Mouse (Mus musculus) mouse embryonic stem cell (cell line): ENCODE measurements around the gene Nek7.

Experiments used
- in situ Hi-C, 2 experiments: fragments of 300-500 bp; cut with MboI; formaldehyde crosslinking; loops; 1 replicate in 1 of 2; 3 replicates in 1 of 2; pipeline ENCODE4 v1.14.3; 2019 to 2020; ENCODE audit warnings: low sequenced_read_pairs in 2 of 2, low pct_unique_long_range_greater_than_20kb in 1 of 2, mixed read lengths in 1 of 2; ENCODE audit not compliant: unreplicated experiment in 1 of 2

Nek7 gene

DNA sequence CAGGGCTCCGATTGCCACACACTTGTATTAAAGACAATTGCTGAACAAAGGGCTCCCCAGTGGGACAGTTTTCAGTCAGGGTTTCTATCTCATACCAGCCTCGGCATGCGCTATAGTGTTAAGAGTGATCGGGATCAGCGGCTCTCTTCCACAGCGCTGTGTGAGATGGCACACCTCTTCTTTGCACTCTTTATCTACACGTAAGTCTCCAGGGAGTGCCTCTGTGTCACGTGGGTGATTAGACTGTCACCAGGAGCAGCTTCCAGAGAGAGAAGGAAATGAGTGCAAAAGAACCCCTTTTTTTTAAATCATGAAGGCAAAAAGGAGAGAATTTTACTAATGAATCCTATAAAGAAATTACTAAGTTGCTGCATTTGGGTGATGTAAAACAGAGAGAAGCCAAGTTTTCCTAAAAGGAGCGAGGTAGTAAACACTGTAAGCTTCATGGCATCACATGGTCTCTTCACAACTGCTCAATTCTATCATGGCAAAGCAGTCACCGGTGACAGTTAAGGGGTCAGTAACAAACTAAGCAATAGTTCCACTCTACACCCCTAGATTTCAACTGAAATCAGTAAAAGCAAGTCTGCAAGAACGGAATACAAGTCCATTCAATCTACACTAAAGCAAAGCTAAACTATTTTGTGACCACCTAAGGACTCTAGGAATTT, 40.0 kb downstream of the Nek7 start:
- in situ Hi-C loops = no loop called here

DNA sequence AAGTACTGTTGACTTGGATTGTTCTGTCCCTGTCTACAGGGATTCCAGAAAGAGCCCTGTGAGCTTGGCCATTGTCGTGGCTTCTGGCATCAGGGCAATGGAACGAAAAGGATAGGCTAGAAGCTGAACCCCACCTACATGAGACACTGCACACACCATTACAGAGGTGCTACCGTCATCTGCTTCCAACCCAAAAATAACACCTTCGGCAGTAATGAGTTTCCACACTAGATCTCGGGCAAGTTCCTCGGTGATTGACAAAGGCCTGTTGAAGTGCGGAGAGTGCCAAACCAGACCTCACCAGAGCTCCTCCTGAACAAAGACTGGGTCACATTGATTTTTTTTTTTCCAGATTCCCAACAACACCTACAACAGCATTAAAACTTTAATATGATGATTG, 40.7 kb downstream of the Nek7 start:
- in situ Hi-C loops = no loop called here

DNA sequence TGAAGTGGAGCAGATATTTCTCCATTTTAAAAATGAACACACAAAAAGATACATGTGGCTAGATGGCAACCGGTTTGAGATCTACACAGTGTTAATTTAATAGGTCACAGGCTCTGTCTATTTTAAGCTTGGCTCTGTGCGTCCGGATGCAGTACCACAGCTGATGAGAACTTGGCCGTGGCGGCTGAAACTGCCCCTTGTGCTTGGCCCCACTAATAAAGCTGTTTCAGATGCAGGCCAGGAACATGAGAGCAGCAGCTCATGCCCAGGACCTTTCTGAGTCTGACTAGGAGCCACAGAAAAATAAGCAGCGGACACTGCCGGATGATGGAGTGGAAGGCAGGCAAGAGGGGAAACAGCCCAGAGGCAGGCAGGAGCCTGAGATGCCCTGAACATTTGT, 43.1 kb downstream of the Nek7 start:
- in situ Hi-C loops = no loop called here

DNA sequence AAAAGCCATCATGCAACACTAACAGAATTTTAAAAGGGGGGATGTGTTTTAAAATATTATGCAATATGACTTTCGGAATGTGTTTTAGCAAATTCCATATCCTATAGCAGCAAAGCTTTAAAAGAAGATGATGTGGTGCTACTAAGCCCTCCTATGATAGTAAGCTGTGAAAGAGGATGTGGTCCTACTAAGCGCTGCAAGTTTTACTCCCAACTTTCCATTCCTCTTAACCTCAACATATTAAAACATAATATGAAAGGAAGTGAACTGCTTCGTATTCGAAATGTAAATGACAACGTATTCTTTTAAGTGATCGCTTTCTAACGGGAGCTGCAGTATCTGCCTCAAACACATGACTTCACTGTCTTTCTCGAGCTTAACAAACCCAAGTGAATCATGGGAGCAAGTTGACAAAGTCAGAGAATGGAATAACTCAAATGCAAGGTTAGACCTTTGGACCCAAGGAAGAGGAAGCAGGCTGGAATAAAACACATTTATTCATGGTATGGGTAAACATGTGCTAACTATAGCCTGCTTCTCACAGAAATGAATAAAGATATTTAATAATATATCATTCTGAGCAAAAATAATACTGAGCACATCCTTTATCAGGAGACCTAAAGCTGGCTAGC, 43.8 kb downstream of the Nek7 start:
- in situ Hi-C loops = no loop called here

DNA sequence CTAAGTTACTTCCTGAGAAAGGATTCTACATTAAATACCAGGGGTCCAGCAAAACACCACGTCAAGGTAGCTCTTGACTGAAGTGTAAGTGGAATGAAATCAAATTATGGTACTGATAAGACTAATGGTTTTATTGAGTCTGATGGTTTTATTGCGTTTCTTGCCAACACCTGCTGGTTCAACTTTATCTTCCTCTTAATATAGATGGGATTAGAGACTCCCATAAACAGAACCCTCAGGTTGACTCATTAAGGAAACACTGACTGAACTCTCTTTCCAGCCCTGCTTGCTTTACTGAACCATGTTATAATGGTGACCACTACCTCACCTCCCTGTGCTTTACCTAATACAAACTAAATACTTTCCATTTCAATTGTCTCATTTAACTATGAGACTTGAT, 44.3 kb downstream of the Nek7 start:
- in situ Hi-C loops = no loop called here

DNA sequence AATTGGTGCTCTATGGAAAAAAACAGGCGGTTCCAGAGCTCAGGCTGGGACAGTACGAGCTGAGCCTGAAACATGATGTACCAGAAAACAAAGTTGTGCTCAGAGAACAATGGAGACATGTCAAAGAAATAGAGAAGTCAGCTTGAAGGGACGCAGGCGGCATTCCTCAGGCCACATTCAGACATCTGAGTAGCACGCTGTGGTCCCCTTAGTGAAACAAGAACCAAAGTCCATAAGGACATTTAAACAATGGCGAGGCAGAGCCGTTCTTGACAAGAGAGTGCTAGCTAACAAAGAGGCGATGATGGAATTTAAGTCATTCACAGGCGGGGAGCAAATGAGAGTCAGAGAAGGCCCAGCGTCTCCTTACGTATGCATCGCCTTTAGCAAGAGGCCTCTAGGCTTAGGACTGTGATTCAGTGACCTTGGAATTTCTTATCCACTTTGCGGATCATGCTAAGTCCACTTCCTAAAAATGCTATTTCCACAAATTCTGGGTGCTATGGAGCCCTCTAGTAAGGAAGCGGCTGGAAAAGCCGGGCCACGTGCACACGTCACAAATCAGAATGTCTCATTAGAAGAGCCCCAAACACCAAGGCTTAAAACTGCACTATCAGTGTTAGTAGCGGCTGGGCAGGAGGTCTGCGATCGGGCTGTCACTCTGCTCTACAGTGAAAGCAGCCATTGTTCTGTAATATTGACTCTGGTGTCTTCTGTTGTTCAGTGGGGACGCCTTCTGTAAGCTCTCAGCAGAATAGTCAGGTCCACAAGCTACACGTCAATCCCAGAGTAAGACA, 48.2 kb downstream of the Nek7 start:
- in situ Hi-C loops = no loop called here

DNA sequence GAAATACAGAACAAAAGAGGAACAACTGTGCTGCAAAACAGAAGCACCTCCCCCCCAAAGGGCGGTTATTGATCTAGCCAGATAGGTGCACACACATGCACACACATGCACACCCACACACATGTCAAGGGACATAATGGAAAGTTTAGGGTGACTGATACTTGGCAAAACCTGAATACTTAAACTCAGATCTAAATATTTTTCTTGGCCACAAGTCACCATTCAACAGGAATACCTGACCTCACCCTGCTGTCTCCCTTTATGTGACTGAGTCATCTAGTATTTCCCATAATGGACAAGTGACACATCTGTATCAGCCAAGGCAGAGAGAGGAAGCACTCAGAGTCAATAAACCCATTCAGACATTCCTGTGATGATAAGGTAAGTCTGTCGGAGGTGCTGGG, 48.9 kb downstream of the Nek7 start:
- in situ Hi-C loops = no loop called here

DNA sequence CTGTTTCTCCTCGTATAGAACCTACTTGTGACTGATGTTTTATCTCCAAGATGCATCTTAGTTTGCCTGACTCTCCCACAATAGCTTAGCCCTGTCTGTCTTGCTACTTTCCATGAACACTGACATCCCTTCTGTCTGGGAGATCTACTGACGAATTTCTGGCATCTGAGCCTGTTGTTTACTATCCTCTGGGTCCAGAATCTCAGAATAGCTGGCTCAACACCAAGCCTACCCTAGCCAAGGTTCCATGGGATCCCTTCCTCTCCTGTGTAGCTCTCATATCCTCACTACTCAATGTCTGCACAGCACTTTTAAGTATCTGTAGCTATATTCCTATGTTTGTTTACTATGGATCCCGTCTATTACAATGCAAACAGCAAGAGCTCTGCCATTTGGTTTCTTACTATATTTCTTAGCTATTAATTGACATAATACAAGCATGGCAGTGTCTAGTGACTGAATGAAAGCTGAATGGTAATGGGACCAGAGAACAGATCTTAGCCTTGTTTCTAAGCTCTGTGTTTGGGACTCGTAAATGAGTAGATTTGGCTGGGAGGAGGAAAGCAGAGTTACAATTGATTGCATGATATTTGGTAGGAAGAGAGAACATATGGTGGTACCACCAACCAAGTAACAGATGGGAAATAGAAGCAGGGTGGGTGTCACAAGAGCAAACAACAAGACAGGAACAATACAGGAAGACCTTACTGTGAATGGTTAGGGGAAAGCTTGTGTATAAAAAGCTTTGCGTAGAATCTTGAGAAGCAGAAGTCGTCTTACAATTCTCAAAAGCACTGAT, 51.3 kb downstream of the Nek7 start:
- in situ Hi-C loops = no loop called here

DNA sequence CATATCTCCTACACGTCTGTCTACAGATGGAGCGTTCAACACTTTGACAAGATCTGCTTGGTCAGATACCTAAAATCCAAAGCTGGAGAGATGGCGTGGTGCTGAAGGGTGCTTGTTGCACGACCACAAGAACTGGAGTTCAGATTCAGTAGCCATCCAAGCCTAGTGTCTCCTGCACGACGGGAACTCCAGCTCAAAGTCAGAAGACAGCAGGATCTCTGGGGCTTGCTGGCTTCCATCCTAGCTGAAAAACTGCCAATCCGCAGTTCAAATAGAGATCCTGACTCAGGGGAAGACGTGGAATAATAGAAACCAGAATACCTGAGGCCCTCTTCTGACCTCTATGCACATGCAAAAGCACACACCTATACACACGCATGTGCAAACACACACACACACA, 52.0 kb downstream of the Nek7 start:
- in situ Hi-C loops = no loop called here

DNA sequence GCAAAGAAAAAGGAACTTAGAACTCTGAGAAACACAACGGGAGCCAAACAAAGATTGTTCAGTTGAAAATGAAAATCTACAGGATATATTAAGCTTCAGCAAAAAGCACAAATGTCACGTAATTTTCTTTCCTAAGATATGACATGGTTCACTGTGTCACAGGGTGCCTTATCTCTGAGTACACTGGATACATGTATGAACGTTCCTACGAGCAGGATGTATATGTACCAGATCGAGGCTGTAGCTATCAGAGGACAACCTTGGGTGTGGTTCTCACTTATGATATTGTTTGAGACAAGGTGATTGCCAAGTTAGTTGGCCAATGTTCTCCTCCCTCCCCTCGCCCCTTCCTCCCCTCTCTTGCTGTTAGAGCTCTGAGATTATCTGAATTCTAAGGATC, 55.3 kb downstream of the Nek7 start:
- in situ Hi-C loops = no loop called here

DNA sequence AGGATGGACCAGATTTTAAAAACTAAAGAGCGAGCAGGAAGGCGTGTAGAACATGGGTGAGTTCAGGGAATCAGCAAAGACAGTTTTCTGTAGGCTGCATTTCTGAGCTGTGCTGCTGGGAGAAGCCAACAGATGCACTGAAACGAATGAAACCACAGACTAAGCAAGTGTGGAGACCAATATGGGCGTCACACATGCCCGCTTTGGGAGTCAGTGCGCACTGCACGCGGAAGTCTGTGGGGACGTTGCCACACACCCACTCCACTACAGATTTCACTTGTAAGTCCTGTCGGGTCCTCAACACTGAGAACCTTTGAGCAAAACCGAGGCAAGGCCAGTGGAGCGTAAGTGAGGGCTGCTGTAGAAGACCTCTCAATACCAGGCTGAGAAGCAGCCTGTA, 59.2 kb downstream of the Nek7 start:
- in situ Hi-C loops = no loop called here

DNA sequence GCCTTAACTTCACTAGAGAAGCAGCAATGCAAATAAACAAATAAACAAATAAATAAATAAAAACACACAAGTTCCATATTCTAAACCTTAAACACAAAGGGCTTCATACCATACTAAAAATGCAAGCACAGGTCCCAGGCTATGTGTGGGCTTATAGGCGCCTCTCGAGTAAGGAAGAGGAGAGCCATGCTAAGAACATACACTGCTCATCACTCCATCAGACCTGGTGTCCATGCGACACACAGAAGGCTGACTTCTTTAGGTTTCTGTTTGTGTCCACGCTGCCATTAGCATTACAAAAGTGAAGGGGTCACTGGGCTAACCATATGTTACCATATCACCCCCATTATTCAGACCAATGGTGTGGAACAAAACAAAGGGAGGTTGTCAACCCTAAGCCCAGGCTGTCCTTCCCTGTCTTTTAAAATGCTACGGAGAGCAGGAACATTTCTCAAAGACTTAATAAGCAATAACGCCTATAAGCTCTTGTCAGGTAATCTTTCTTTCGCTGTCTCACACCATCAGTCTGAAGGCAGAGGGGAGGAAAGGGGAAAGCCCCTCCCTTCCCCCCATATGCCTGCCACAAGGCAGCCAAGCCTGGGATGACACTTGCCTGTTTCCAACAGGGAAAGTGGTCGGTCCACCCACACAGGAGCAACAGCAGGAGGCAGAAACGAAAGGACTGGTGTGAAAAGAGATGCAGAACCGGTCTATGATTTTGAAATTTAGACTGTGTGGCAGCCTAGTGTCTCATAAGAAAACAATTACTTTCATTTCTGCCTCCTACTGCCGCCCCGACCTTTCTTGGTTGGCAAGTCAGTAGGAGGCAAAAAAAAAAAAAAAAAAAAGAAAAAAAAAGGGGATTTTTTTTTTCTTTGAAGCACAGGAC, 60.5 kb downstream of the Nek7 start:
- in situ Hi-C loops = no loop called here

DNA sequence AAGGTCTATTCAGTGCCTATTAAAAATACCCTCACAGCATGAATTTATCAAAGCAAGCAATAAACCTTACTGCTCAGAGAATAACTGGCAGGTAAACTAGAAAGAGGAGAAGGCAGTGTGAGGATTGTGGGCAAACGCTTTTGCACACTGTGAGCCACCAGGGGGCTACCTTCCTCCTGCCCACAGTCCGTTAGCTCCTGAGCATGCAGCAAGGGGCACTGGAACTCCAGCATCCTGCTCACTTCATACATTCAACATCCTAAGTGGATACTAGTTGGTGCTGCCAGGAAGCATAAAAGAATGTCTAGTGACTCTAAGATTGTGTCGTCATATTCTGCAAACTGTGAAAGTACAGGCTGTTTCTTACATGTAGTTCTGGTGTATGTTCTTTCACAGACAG, 61.6 kb downstream of the Nek7 start:
- in situ Hi-C loops = no loop called here

DNA sequence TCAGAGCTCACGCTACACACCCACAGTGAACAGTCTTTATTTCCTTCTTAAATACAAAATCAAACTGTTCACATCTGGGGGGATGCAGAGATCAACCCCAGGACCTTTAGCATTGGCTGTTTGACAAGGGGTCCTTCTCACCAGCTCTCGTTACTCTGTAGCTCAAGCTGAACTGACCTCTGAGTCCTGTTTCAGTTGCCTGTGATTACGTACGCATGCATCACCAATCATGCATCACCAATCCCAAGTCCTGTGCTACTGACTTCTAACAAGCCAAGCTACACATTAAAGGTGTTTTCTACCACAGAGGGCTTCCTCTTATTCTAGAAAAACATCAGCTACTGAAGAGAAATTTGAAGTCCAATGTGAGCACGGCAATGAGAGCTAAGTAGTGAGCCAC, 65.0 kb downstream of the Nek7 start:
- in situ Hi-C loops = no loop called here

DNA sequence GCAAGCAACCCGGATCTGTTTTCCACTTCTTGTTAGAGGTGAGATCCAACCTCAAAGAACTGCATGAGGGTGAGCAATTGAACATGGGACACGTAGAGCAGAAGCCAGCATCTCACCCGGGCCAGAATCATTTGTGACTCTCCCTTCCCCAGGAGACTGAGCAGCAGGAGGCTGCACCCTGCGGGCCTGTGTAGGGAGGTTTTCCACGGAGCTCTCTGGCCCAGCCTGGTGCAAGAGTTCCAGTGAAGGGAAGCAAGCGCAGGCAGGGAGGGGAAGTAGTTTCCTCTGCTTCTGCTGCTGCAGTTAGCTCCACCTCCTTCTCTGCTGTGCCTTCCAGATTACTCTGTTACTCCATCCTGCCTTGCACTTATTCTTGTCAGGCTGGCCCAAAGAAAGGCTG, 69.8 kb downstream of the Nek7 start:
- in situ Hi-C loops = no loop called here

DNA sequence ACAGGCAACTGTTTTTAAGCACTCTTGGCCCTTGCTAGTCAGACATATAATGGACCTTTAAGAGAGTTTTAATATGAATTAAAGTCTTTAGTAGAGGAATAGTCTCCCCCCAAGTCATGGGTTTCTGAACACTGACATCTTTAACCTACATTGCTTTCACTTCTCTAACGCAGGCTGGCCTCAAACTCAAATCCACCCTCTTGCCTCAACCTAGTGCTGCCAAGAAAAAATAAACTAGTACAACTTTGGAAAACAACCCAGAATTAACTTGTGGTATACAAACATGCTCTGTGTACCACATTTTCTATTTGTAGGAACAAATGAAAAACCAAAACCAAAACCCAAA, 77.8 kb downstream of the Nek7 start:
- in situ Hi-C loops = no loop called here

DNA sequence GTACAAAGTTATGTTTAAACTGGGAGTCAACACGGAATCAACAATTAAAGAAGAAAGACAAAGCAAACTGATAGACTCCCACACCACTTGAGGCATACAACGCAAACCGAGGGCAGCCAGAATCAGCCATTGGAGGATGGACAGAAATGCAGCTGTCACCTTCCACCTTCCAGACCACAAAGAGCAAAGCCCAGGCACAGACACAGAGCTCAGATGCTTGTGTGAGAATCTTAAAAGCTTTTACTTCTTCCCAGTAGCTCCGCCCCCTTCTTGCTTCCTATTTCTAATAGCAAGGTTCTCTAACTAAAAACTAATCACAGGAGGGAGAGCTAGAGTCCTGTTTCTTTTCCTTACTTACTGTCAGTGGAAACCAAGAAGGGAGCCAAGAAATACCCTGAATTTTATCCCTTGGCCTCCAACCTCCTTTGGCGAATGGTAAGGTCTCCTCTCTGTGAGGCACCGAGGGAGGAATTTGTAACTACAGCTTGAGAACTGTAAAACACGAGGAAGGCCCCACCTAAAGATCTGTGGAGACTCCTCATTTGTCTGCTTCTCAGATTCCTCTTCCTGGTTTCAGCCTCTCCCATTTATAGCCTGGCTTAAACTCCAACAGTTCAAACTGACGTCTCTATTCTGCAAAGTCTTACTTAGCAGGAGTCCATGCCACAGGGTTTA, 78.3 kb downstream of the Nek7 start:
- in situ Hi-C loops = no loop called here

DNA sequence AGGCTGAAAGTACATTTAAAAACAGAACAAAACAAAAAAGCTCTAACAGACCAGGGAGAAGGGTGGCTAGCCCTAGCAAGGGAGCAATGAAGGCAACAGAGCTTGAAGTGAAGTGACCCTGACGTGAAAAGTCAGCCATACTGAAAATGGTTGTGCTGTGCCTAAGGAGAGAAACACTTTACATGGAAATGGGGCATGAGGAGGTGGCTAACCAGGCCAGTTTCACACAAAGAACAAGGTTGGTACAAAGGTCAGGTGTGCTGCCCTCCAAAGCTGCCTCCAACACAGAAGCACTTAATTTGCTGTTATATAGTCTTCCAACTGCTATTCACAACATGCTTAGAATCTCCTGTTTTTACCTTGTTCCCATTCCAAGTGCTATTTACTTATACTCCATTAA, 80.2 kb downstream of the Nek7 start:
- in situ Hi-C loops = no loop called here
